Mouse (Mus musculus): ENCODE results near the gene Hspa13. TPM values are rescaled to one million over a fixed set of nuclear protein-coding genes. Genes with fewer than 3 reads are reported as not detected.
A peak's percentile ranks its signal among the peaks of the same experiment; 100 is the strongest.

Gene Hspa13
- polyA plus RNA-seq, 1 experiment from 2014 or later, result 42.5 TPM

DNA sequence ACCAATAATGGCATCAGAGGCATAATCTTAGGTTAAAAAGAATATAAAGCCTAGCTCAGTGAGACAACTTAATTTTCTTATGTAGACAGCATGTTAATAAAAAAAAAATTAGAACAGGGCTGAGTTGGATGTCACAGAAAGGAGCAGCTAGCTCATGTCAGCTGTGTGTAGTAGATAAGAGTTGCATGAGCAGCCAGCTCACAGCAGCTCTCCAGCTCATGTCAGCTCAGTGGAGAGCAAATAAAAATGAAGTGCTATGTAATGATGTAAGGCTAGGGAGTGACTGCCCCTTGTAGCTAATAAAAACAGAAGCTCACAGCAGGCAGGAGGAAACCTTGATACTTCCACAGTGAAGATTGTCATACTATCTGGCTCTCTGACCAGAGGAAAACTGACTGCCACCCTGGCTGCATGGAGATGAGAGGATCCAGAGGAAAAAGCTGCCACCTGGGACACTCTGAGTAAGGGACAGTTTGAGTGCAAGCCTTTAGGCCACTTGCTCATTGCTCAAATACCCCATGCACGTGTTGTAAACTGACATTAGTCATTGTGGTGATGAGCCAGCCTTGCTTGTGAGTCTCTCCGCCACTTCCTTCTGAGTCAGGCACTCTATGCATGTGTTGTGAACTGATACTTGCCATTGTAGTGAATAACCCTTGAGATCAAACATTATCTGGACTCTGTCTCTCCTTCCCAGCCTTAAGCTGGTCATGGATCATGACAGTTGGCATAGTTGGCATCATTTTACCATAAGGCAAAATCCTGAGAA is 49.3 kb downstream of the Hspa13 start:
- Histone ChIP-seq H3K4me2 (replicated peaks; ENCODE audit: low read depth, low read length) (no peak overlapping the region), H3K9me3 (ENCODE audit: control insufficient read depth, low read length) (no peaks in the 10 kb centered on the region), H3K4me3 (ENCODE audit: low read length) (no peak overlapping the region), H3K27me3 (ENCODE audit: control insufficient read depth, insufficient read depth, low read length) (no peaks in the 10 kb centered on the region), H3K9ac (ENCODE audit: low read depth, low read length) (no peak overlapping the region), H3K36me3 (ENCODE audit: control insufficient read depth, insufficient read depth, low read length) (no peaks in the 10 kb centered on the region), H3K27ac (ENCODE audit: low read depth, low read length) (no peak overlapping the region), H3K4me1 (ENCODE audit: control insufficient read depth, insufficient read depth, low read length) (no peaks in the 10 kb centered on the region)
- peak; percentile 68; the same call in 1 of the 2 replicates for ATAC-seq (ENCODE audit: low FRiP score, low TSS enrichment)
- WGBS, result 45% methylated on average over 2 of the region's 2 CpGs

- no peaks in the 10 kb centered on the region for H3K27me3 ChIP-seq (ENCODE audit: control insufficient read depth, insufficient read depth, low read length)
- H3K9me3 ChIP-seq (ENCODE audit: control insufficient read depth, low read length), result no peaks in the 10 kb centered on the region
- ATAC-seq (ENCODE audit: low FRiP score, low TSS enrichment), result peak; percentile 86
- H3K27ac ChIP-seq (ENCODE audit: low read depth, low read length), result no peak overlapping the region
- no peak overlapping the region for H3K4me3 ChIP-seq (ENCODE audit: low read length)
- H3K4me1 ChIP-seq (ENCODE audit: control insufficient read depth, insufficient read depth, low read length), result no peaks in the 10 kb centered on the region
- H3K9ac ChIP-seq (ENCODE audit: low read depth, low read length), result no peak overlapping the region
- no peaks in the 10 kb centered on the region for H3K36me3 ChIP-seq (ENCODE audit: control insufficient read depth, insufficient read depth, low read length)
- WGBS, result 9% methylated on average over 2 of the region's 2 CpGs
- no peak overlapping the region for H3K4me2 ChIP-seq (replicated peaks; ENCODE audit: low read depth, low read length)
Observed at GRCm38 (mm10) chr16:75696176-75696575, 70.7 kb downstream of the Hspa13 start.

Small RNA genes within 50 kb of the gene (microRNA-seq; reads per million reads assigned to microRNA genes)
- gene Gm22923, result not detected

Other genes starting within 250 kb of the Hspa13 start
- gene Lipi, start 181.0 kb downstream of the Hspa13 start, polyA plus RNA-seq (2014; fragmentation: Nextera tagmentation; extraction: Ambion mirVana), result not detected in 2 replicates
- 0.27 and 0.38 TPM in 2 replicates for gene Rbm11, start 174.3 kb downstream of the Hspa13 start, polyA plus RNA-seq (2014; fragmentation: Nextera tagmentation; extraction: Ambion mirVana)